Mouse (Mus musculus) CH12.LX (cell line): ENCODE results near the gene Taar6. TPM values are rescaled to one million over a fixed set of nuclear protein-coding genes. Genes with fewer than 3 reads are reported as not detected.

ENCODE experiments used
- DNase-seq: peaks from one replicate; pipeline ENCODE4 v3.0.0-alpha.2; 2013; ENCODE audit errors: extremely low read depth
- H3K27ac ChIP-seq: 2 replicates; pipeline ENCODE4 v1.5.1; 2012; ENCODE audit warnings: low read depth, mild to moderate bottlenecking, control low read depth, moderate library complexity; ENCODE audit not compliant: insufficient read depth
- H3K27me3 ChIP-seq: replicated peaks from 2 replicates; pipeline ENCODE3; 2012; ENCODE audit warnings: inconsistent platforms
- H3K36me3 ChIP-seq, 2 experiments: replicated peaks in 1 of 2; 2 replicates each; pipeline versions ENCODE3 to v1.6.1; 2012; ENCODE audit warnings: inconsistent platforms in 1 of 2, low read length in 1 of 2, mild to moderate bottlenecking in 1 of 2, mixed read lengths in 1 of 2, moderate library complexity in 1 of 2; ENCODE audit not compliant: control insufficient read depth in 1 of 2, insufficient read depth in 1 of 2
- H3K4me1 ChIP-seq, 2 experiments: 2 replicates each; pipeline ENCODE4 v1.6.1; 2012; ENCODE audit warnings: inconsistent platforms in 1 of 2, moderate library complexity in 1 of 2; ENCODE audit not compliant: insufficient read depth in 2 of 2, control insufficient read depth in 1 of 2
- H3K4me2 ChIP-seq: 2 replicates; pipeline ENCODE4 v1.6.1; 2012; ENCODE audit warnings: low read depth, mild to moderate bottlenecking, control low read depth; ENCODE audit not compliant: poor library complexity, insufficient read depth, severe bottlenecking
- H3K4me3 ChIP-seq, 3 experiments: fragments of 150-350 bp in 1 of 3; sonication (generic) in 1 of 3; replicated peaks in 1 of 3; 2 replicates each; pipeline versions ENCODE3 to v1.5.1; 2011 to 2012; ENCODE audit warnings: low read depth in 2 of 3, low read length in 2 of 3, mild to moderate bottlenecking in 2 of 3, moderate library complexity in 2 of 3, control low read depth in 1 of 3, improper control_type of control experiment in 1 of 3, inconsistent platforms in 1 of 3, mixed read lengths in 1 of 3; ENCODE audit not compliant: poor library complexity in 1 of 3
- H3K79me2 ChIP-seq: replicated peaks from 2 replicates; pipeline ENCODE4 v1.6.1; 2012; ENCODE audit warnings: mild to moderate bottlenecking, moderate library complexity; ENCODE audit not compliant: control insufficient read depth, poor library complexity, insufficient read depth, severe bottlenecking; ENCODE audit errors: extremely low read depth
- H3K9ac ChIP-seq: 2 replicates; pipeline ENCODE4 v1.6.1; 2012; ENCODE audit warnings: low read depth, mild to moderate bottlenecking, control low read depth, moderate library complexity; ENCODE audit not compliant: insufficient read depth
- H3K9me3 ChIP-seq: replicated peaks from 2 replicates; pipeline ENCODE3; 2012; ENCODE audit warnings: low read length, inconsistent platforms, mixed read lengths
- BHLHE40 ChIP-seq: IDR thresholded peaks from 2 replicates; pipeline ENCODE4 v1.6.1; 2011; ENCODE audit warnings: mild to moderate bottlenecking, low read depth, low read length, improper control_type of control experiment
- CHD1 ChIP-seq: IDR thresholded peaks from 2 replicates; pipeline ENCODE4 v1.6.1; 2012; ENCODE audit warnings: low read depth, low read length, improper control_type of control experiment, inconsistent platforms
- CHD2 ChIP-seq: IDR thresholded peaks from 2 replicates; pipeline ENCODE4 v1.6.1; 2011; ENCODE audit warnings: low read length, improper control_type of control experiment
- E2F4 ChIP-seq: IDR thresholded peaks from 2 replicates; pipeline ENCODE4 v1.6.1; 2011; ENCODE audit warnings: low read depth, low read length, improper control_type of control experiment; ENCODE audit not compliant: insufficient replicate concordance
- ELF1 ChIP-seq: IDR thresholded peaks from 2 replicates; pipeline ENCODE4 v1.6.1; 2014; ENCODE audit warnings: low read depth, mild to moderate bottlenecking, inconsistent platforms, low read length, improper control_type of control experiment
- EP300 ChIP-seq: IDR thresholded peaks from 2 replicates; pipeline ENCODE4 v1.6.1; 2011; ENCODE audit warnings: low read length, improper control_type of control experiment
- GABPA ChIP-seq: IDR thresholded peaks from 2 replicates; pipeline ENCODE4 v1.6.1; 2012; ENCODE audit warnings: low read depth, low read length, improper control_type of control experiment, inconsistent platforms; ENCODE audit not compliant: insufficient replicate concordance
- HCFC1 ChIP-seq: IDR thresholded peaks from 2 replicates; pipeline ENCODE4 v1.6.1; 2012; ENCODE audit warnings: low read depth, mild to moderate bottlenecking, inconsistent platforms, low read length, improper control_type of control experiment
- IRF4 ChIP-seq: IDR thresholded peaks from 2 replicates; pipeline ENCODE4 v1.6.1; 2014; ENCODE audit warnings: low read depth, mild to moderate bottlenecking, inconsistent platforms, low read length, improper control_type of control experiment
- MAFK ChIP-seq: IDR thresholded peaks from 2 replicates; pipeline ENCODE4 v1.6.1; 2011; ENCODE audit warnings: low read length, improper control_type of control experiment; ENCODE audit not compliant: insufficient replicate concordance
- MAX ChIP-seq: IDR thresholded peaks from 2 replicates; pipeline ENCODE4 v1.6.1; 2011; ENCODE audit warnings: low read length, improper control_type of control experiment
- MEF2A ChIP-seq: IDR thresholded peaks from 2 replicates; pipeline ENCODE4 v1.6.1; 2014; ENCODE audit warnings: low read depth, mild to moderate bottlenecking, inconsistent platforms, low read length, improper control_type of control experiment, borderline replicate concordance
- MXI1 ChIP-seq: IDR thresholded peaks from 2 replicates; pipeline ENCODE4 v1.6.1; 2011; ENCODE audit warnings: mild to moderate bottlenecking, low read depth, low read length, improper control_type of control experiment
- NELFE ChIP-seq: IDR thresholded peaks from 2 replicates; pipeline ENCODE4 v1.6.1; 2011; ENCODE audit warnings: low read depth, low read length, improper control_type of control experiment
- NRF1 ChIP-seq: IDR thresholded peaks from 2 replicates; pipeline ENCODE4 v1.6.1; 2014; ENCODE audit warnings: low read depth, mild to moderate bottlenecking, inconsistent platforms, low read length, improper control_type of control experiment, moderate library complexity
- POLR2AphosphoS2 ChIP-seq: IDR thresholded peaks from 2 replicates; pipeline ENCODE4 v1.6.1; 2011; ENCODE audit warnings: low read depth, low read length, improper control_type of control experiment
- RCOR1 ChIP-seq: conservative IDR thresholded peaks from 2 replicates; pipeline ENCODE4 v1.6.1; 2012; ENCODE audit warnings: low read depth, mild to moderate bottlenecking, inconsistent platforms, low read length, improper control_type of control experiment
- SMC3 ChIP-seq: IDR thresholded peaks from 2 replicates; pipeline ENCODE4 v1.6.1; 2011; ENCODE audit warnings: low read depth, low read length, improper control_type of control experiment
- TCF12 ChIP-seq: IDR thresholded peaks from 2 replicates; pipeline ENCODE4 v1.6.1; 2014; ENCODE audit warnings: low read depth, mild to moderate bottlenecking, inconsistent platforms, low read length, improper control_type of control experiment
- ZMIZ1 ChIP-seq: IDR thresholded peaks from 2 replicates; pipeline ENCODE4 v1.6.1; 2012; ENCODE audit warnings: low read depth, mild to moderate bottlenecking, inconsistent platforms, low read length, improper control_type of control experiment
- dilution Hi-C: fragments of 300-500 bp; cut with MboI; formaldehyde crosslinking; loops from 2 replicates; pipeline ENCODE4 v1.14.3; 2020; ENCODE audit warnings: low sequenced_read_pairs; ENCODE audit not compliant: extremely low pct_unique_long_range_greater_than_20kb, extremely low pct_ligation_motif_present
- in situ Hi-C: fragments of 300-500 bp; cut with MboI; formaldehyde crosslinking; loops from 3 replicates; pipeline ENCODE4 v1.14.3; 2019; ENCODE audit warnings: low sequenced_read_pairs, low pct_ligation_motif_present, low pct_unique_long_range_greater_than_20kb, mixed read lengths
- polyA plus RNA-seq: library from polyadenylated mRNA; unstranded; fragments of >175 nt; gene quantifications from 2 replicates; pipeline ENCODE4 v1.2.1, GENCODE M21; 2012; ENCODE audit warnings: low read depth; ENCODE audit not compliant: insufficient read length
- total RNA-seq, 2 experiments: library from RNA; depleted of rRNA; stranded (reverse); fragments of 300-350 nt in 1 of 2; fragments of >200 nt in 1 of 2; gene quantifications; 2 replicates each; pipeline ENCODE4 v1.2.3; 2012 to 2014

Gene Taar6
- total and polyA plus RNA-seq, 3 experiments, result not detected

- no peaks in the 10 kb centered on the region for H3K79me2 ChIP-seq
- TF ChIP-seq NRF1, result no peak
- TF ChIP-seq IRF4, result no peak
- no peak for TF ChIP-seq ELF1
- TF ChIP-seq GABPA, result no peak
- TF ChIP-seq ZMIZ1, result no peak
- TF ChIP-seq MAX, result no peak
- no peak for TF ChIP-seq CHD2
- no peak for TF ChIP-seq EP300
- no peak for TF ChIP-seq SMC3
- TF ChIP-seq NELFE, result no peak
- no peak for TF ChIP-seq MAFK
- no peak for TF ChIP-seq POLR2AphosphoS2
- no peak for TF ChIP-seq MXI1
- no peak for TF ChIP-seq RCOR1
- TF ChIP-seq MEF2A, result no peak
- TF ChIP-seq BHLHE40, result no peak
- no peak for TF ChIP-seq TCF12
- H3K36me3 ChIP-seq, result no peaks in the 10 kb centered on the region
- no peak within 1 kb of the TSS for H3K27ac ChIP-seq
- no peaks in the 10 kb centered on the region for H3K9me3 ChIP-seq
- no peaks in the 10 kb centered on the region for H3K4me1 ChIP-seq
- no peak within 1 kb of the TSS for H3K9ac ChIP-seq
- dilution Hi-C loops, result no loop called here
- no peak within 1 kb of the TSS for H3K4me2 ChIP-seq
- H3K4me3 ChIP-seq, result no peak within 1 kb of the TSS
- DNase-seq, result no peak
- in situ Hi-C loops, result no loop called here
- H3K27me3 ChIP-seq, result no peaks in the 10 kb centered on the region
These were observed 14.2 kb upstream of the Taar6 start, which contains the start of gene Taar7b for GRCm38 (mm10) chr10:23999639-24000038. Gene Taar7b (plus strand): TSS chr10:23999939.

- dilution Hi-C loops, result no loop called here
- Histone ChIP-seq H3K36me3 (no peaks in the 10 kb centered on the region), H3K9ac (no peak within 1 kb of the TSS), H3K4me2 (no peak within 1 kb of the TSS), H3K4me1 (no peaks in the 10 kb centered on the region), H3K27ac (no peak within 1 kb of the TSS), H3K4me3 (no peak within 1 kb of the TSS), H3K9me3 (no peaks in the 10 kb centered on the region), H3K79me2 (no peaks in the 10 kb centered on the region), H3K27me3 (no peaks in the 10 kb centered on the region)
- no peak for DNase-seq
- TF ChIP-seq MAFK, result no peak
- no peak for TF ChIP-seq SMC3
- TF ChIP-seq HCFC1, result no peak
- no peak for TF ChIP-seq E2F4
- TF ChIP-seq CHD1, result no peak
- no peak for TF ChIP-seq POLR2AphosphoS2
- in situ Hi-C loops, result no loop called here
These were observed 7.9 kb upstream of the Taar6 start, which contains the start of gene Taar7a for GRCm38 (mm10) chr10:23993381-23993780. Gene Taar7a (minus strand): TSS chr10:23993481.
